Mouse (Mus musculus) bone marrow, adult 2 months (tissue): ENCODE measurements around the gene Dnm2.

ENCODE experiments used
- CTCF ChIP-seq: fragments of 200-500 bp; IDR thresholded peaks from 2 replicates; pipeline ENCODE4 v1.5.1; 2011; ENCODE audit warnings: low read length, control low read depth; ENCODE audit not compliant: control insufficient read depth, insufficient read depth
- POLR2A ChIP-seq: fragments of 200-500 bp; IDR thresholded peaks from 2 replicates; pipeline ENCODE4 v1.6.1; 2011; ENCODE audit warnings: low read depth, mild to moderate bottlenecking, control low read depth, low read length, borderline replicate concordance; ENCODE audit not compliant: control insufficient read depth

- TF ChIP-seq POLR2A (no peak), CTCF (no peak)
Observed at GRCm38 (mm10) chr9:21463138-21463590, 38.5 kb downstream of the Dnm2 start.
